Mouse (Mus musculus): Measurements from ENCODE around the gene Rab28.

- no peak for TF ChIP-seq CTCF (IDR thresholded peaks at IDR 0.05; ENCODE audit: low read depth, low read length)
- TF ChIP-seq TAL1 (conservative IDR thresholded peaks at IDR 0.05; ENCODE audit: low read depth, low read length) = no peak
- no peak for TF ChIP-seq GATA1 (IDR thresholded peaks at IDR 0.05; ENCODE audit: borderline replicate concordance, low read length)
- no peak for TF ChIP-seq POLR2AphosphoS5 (IDR thresholded peaks at IDR 0.05; ENCODE audit: insufficient replicate concordance, low read depth, low read length)
Measured at GRCm38 (mm10) chr5:41727017-41727416, 19.1 kb upstream of the Rab28 start.
